Mouse (Mus musculus): ENCODE data around the gene Prok1. TPM values are rescaled to one million over a fixed set of nuclear protein-coding genes. Genes with fewer than 3 reads are reported as not detected.

Gene Prok1
- polyA plus RNA-seq (2016; fragmentation: Nextera tagmentation; extraction: Ambion mirVana): not detected in 2 replicates

GRCm38 (mm10) chr3:107239607-107240006, at the start of gene Prok1:
TSS of gene Prok1 (minus strand) at chr3:107239707.
- Histone ChIP-seq H3K4me1 (peaks cover 9% of the 10 kb centered on the region; the same call in 1 of the 2 replicates), H3K36me3 (no peaks in the 10 kb centered on the region), H3K4me2 (replicated peaks) (no peak within 1 kb of the TSS), H3K27me3 (peaks cover 5% of the 10 kb centered on the region; the same call in 1 of the 2 replicates), H3K4me3 (no peak within 1 kb of the TSS), H3K9me3 (no peaks in the 10 kb centered on the region), H3K9ac (replicated peaks) (no peak within 1 kb of the TSS), H3K27ac (replicated peaks) (no peak within 1 kb of the TSS)
- WGBS: 85% methylated on average over 9 of the region's 9 CpGs
- no peak for ATAC-seq (ENCODE audit: low FRiP score, low read depth)

GRCm38 (mm10) chr3:107287346-107287745, 47.8 kb upstream of the Prok1 start:
- H3K27ac ChIP-seq (replicated peaks): no peak overlapping the region
- H3K36me3 ChIP-seq: peaks cover 10% of the 10 kb centered on the region
- H3K4me3 ChIP-seq: no peak overlapping the region
- no peak overlapping the region for H3K9ac ChIP-seq (replicated peaks)
- no peak for ATAC-seq (ENCODE audit: low FRiP score, low read depth)
- H3K4me1 ChIP-seq: no peaks in the 10 kb centered on the region
- H3K27me3 ChIP-seq: no peaks in the 10 kb centered on the region
- 0 out of 2 replicates have a peak, but pooled peaks cover 2% of the 10 kb centered on the region for H3K9me3 ChIP-seq
- H3K4me2 ChIP-seq (replicated peaks): no peak overlapping the region

GRCm38 (mm10) chr3:107286123-107286522, 46.6 kb upstream of the Prok1 start:
- 0 out of 2 replicates have a peak, but pooled peaks cover 2% of the 10 kb centered on the region for H3K9me3 ChIP-seq
- no peak overlapping the region for H3K4me3 ChIP-seq
- WGBS: 73% methylated on average over 2 of the region's 2 CpGs
- no peak overlapping the region for H3K4me2 ChIP-seq (replicated peaks)
- peaks cover 16% of the 10 kb centered on the region for H3K36me3 ChIP-seq
- no peaks in the 10 kb centered on the region for H3K4me1 ChIP-seq
- no peaks in the 10 kb centered on the region for H3K27me3 ChIP-seq
- ATAC-seq (ENCODE audit: low FRiP score, low read depth): no peak
- no peak overlapping the region for H3K27ac ChIP-seq (replicated peaks)
- H3K9ac ChIP-seq (replicated peaks): no peak overlapping the region

GRCm38 (mm10) chr3:107278479-107279269, 39.2 kb upstream of the Prok1 start, which contains the start of gene Lamtor5:
TSS of gene Lamtor5 (plus strand) at chr3:107278858.
- ATAC-seq (ENCODE audit: low FRiP score, low read depth): peak; percentile 92
- H3K4me1 ChIP-seq: peaks cover 12% of the 10 kb centered on the region
- 4% methylated on average over 43 of the region's 43 CpGs for WGBS
- H3K36me3 ChIP-seq: peaks cover 16% of the 10 kb centered on the region
- H3K27ac ChIP-seq (replicated peaks): no peak within 1 kb of the TSS
- peak within 1 kb of the TSS; percentile 75 for H3K9ac ChIP-seq (replicated peaks)
- peak within 1 kb of the TSS; percentile 87 for H3K4me3 ChIP-seq
- 0 out of 2 replicates have a peak, but pooled peaks cover 2% of the 10 kb centered on the region for H3K9me3 ChIP-seq
- H3K27me3 ChIP-seq: no peaks in the 10 kb centered on the region
- peak within 1 kb of the TSS; percentile 74 for H3K4me2 ChIP-seq (replicated peaks)

- no peak for ATAC-seq (ENCODE audit: low FRiP score, low read depth)
- H3K36me3 ChIP-seq: no peaks in the 10 kb centered on the region
- no peaks in the 10 kb centered on the region for H3K9me3 ChIP-seq
- WGBS: 83% methylated on average over 3 of the region's 3 CpGs
- no peak overlapping the region for H3K27ac ChIP-seq (replicated peaks)
- H3K27me3 ChIP-seq: no peaks in the 10 kb centered on the region
- H3K4me3 ChIP-seq: no peak overlapping the region
- peaks cover 12% of the 10 kb centered on the region for H3K4me1 ChIP-seq
- H3K4me2 ChIP-seq (replicated peaks): no peak overlapping the region
- H3K9ac ChIP-seq (replicated peaks): no peak overlapping the region
Measured at GRCm38 (mm10) chr3:107276626-107277025, 37.1 kb upstream of the Prok1 start.

GRCm38 (mm10) chr3:107275996-107276395, 36.5 kb upstream of the Prok1 start:
- Histone ChIP-seq H3K4me3 (no peak overlapping the region), H3K4me1 (peaks cover 12% of the 10 kb centered on the region), H3K36me3 (no peaks in the 10 kb centered on the region), H3K9me3 (no peaks in the 10 kb centered on the region), H3K27ac (replicated peaks) (no peak overlapping the region), H3K4me2 (replicated peaks) (no peak overlapping the region), H3K9ac (replicated peaks) (no peak overlapping the region), H3K27me3 (no peaks in the 10 kb centered on the region)
- no peak for ATAC-seq (ENCODE audit: low FRiP score, low read depth)
- 53% methylated on average over 4 of the region's 4 CpGs for WGBS

GRCm38 (mm10) chr3:107275351-107275750, 35.8 kb upstream of the Prok1 start:
- Histone ChIP-seq H3K9ac (replicated peaks) (no peak overlapping the region), H3K27ac (replicated peaks) (no peak overlapping the region), H3K4me1 (peaks cover 12% of the 10 kb centered on the region), H3K27me3 (no peaks in the 10 kb centered on the region), H3K9me3 (no peaks in the 10 kb centered on the region), H3K4me3 (no peak overlapping the region), H3K36me3 (no peaks in the 10 kb centered on the region), H3K4me2 (replicated peaks) (no peak overlapping the region)
- ATAC-seq (ENCODE audit: low FRiP score, low read depth): no peak
- WGBS: 69% methylated on average over 5 of the region's 5 CpGs

- Histone ChIP-seq H3K9ac (replicated peaks) (no peak overlapping the region), H3K27me3 (no peaks in the 10 kb centered on the region), H3K9me3 (no peaks in the 10 kb centered on the region), H3K4me2 (replicated peaks) (no peak overlapping the region), H3K27ac (replicated peaks) (no peak overlapping the region), H3K4me1 (peaks cover 3% of the 10 kb centered on the region; the same call in 1 of the 2 replicates), H3K4me3 (no peak overlapping the region), H3K36me3 (no peaks in the 10 kb centered on the region)
- WGBS: 10% methylated on average over 3 of the region's 3 CpGs
- peak; percentile 65 for ATAC-seq (ENCODE audit: low FRiP score, low read depth)
Measured at GRCm38 (mm10) chr3:107273820-107274219, 34.3 kb upstream of the Prok1 start.

- H3K4me3 ChIP-seq: no peak overlapping the region
- H3K4me1 ChIP-seq: no peaks in the 10 kb centered on the region
- no peak overlapping the region for H3K4me2 ChIP-seq (replicated peaks)
- no peak overlapping the region for H3K9ac ChIP-seq (replicated peaks)
- H3K36me3 ChIP-seq: no peaks in the 10 kb centered on the region
- ATAC-seq (ENCODE audit: low FRiP score, low read depth): no peak
- no peaks in the 10 kb centered on the region for H3K9me3 ChIP-seq
- H3K27ac ChIP-seq (replicated peaks): no peak overlapping the region
- WGBS: 93% methylated on average over 3 of the region's 3 CpGs
- H3K27me3 ChIP-seq: no peaks in the 10 kb centered on the region
Measured at GRCm38 (mm10) chr3:107272433-107272832, 32.9 kb upstream of the Prok1 start.

GRCm38 (mm10) chr3:107266814-107267345, 27.4 kb upstream of the Prok1 start:
- Histone ChIP-seq H3K9ac (replicated peaks) (no peak overlapping the region), H3K4me1 (peaks cover under 1% of the 10 kb centered on the region; the same call in 1 of the 2 replicates), H3K4me3 (no peak overlapping the region), H3K36me3 (no peaks in the 10 kb centered on the region), H3K27ac (replicated peaks) (no peak overlapping the region), H3K9me3 (no peaks in the 10 kb centered on the region), H3K27me3 (no peaks in the 10 kb centered on the region), H3K4me2 (replicated peaks) (no peak overlapping the region)
- 75% methylated on average over 2 of the region's 2 CpGs for WGBS
- no peak for ATAC-seq (ENCODE audit: low FRiP score, low read depth)

- 57% methylated on average over 7 of the region's 7 CpGs for WGBS
Measured at GRCm38 (mm10) chr3:107261851-107262165, 22.3 kb upstream of the Prok1 start.

GRCm38 (mm10) chr3:107260956-107261850, 21.7 kb upstream of the Prok1 start:
- Histone ChIP-seq H3K9me3 (no peaks in the 10 kb centered on the region), H3K27ac (replicated peaks) (peak overlapping the region; percentile 56), H3K4me1 (peaks cover 12% of the 10 kb centered on the region), H3K4me2 (replicated peaks) (no peak overlapping the region), H3K9ac (replicated peaks) (no peak overlapping the region), H3K36me3 (no peaks in the 10 kb centered on the region), H3K27me3 (no peaks in the 10 kb centered on the region), H3K4me3 (no peak overlapping the region)
- WGBS: 50% methylated on average over 8 of the region's 8 CpGs
- peak; percentile 65; the same call in 1 of the 2 replicates for ATAC-seq (ENCODE audit: low FRiP score, low read depth)

More at GRCm38 (mm10) chr3:107261851-107262165, 22.3 kb upstream of the Prok1 start:
- Histone ChIP-seq H3K4me3 (no peak overlapping the region), H3K9ac (replicated peaks) (no peak overlapping the region), H3K36me3 (no peaks in the 10 kb centered on the region), H3K4me1 (peaks cover 12% of the 10 kb centered on the region), H3K4me2 (replicated peaks) (no peak overlapping the region), H3K27me3 (no peaks in the 10 kb centered on the region), H3K9me3 (no peaks in the 10 kb centered on the region), H3K27ac (replicated peaks) (no peak overlapping the region)
- ATAC-seq (ENCODE audit: low FRiP score, low read depth): no peak

Measured in midbrain, embryonic 12.5 days (tissue).